Mouse (Mus musculus) hindbrain, embryonic 15.5 days (tissue): ENCODE data around the gene Gm13420. TPM values are rescaled to one million over a fixed set of nuclear protein-coding genes. Genes with fewer than 3 reads are reported as not detected.

Experiments
- polyA plus RNA-seq: library from polyadenylated mRNA; unstranded; fragments of >200 nt; fragmentation: Nextera tagmentation; extraction: Ambion mirVana; gene quantifications from 2 replicates; pipeline ENCODE4 v1.2.1, GENCODE M21; 2015

Gm13420 gene
- polyA plus RNA-seq, 1 experiment from 2014 or later = 0.41 TPM

Other genes starting within 250 kb of the Gm13420 start
- gene Rapgef1, start 132.0 kb downstream of the Gm13420 start, polyA plus RNA-seq = 21.8 and 23.4 TPM in 2 replicates
- gene Gm13547, start 7.6 kb upstream of the Gm13420 start, polyA plus RNA-seq = 0.60 and 0.96 TPM in 2 replicates
- 38.2 and 45.7 TPM in 2 replicates for gene Coq4, start 35.8 kb upstream of the Gm13420 start, polyA plus RNA-seq
- gene Trub2, start 36.8 kb upstream of the Gm13420 start, polyA plus RNA-seq = 32.0 and 32.1 TPM in 2 replicates
- gene Slc27a4, start 50.9 kb upstream of the Gm13420 start, polyA plus RNA-seq = 47.2 and 50.0 TPM in 2 replicates
- 25.8 and 27.8 TPM in 2 replicates for gene Urm1, start 68.4 kb upstream of the Gm13420 start, polyA plus RNA-seq
- gene Cercam, start 117.5 kb upstream of the Gm13420 start, polyA plus RNA-seq = 22.1 and 25.9 TPM in 2 replicates
- 67.9 and 70.8 TPM in 2 replicates for gene Odf2, start 137.5 kb upstream of the Gm13420 start, polyA plus RNA-seq
- 64.4 and 69.8 TPM in 2 replicates for gene Gle1, start 183.7 kb upstream of the Gm13420 start, polyA plus RNA-seq
- 216 and 240 TPM in 2 replicates for gene Sptan1, start 213.9 kb upstream of the Gm13420 start, polyA plus RNA-seq